Mouse (Mus musculus): ENCODE data around the gene Tmtc4.

DNA sequence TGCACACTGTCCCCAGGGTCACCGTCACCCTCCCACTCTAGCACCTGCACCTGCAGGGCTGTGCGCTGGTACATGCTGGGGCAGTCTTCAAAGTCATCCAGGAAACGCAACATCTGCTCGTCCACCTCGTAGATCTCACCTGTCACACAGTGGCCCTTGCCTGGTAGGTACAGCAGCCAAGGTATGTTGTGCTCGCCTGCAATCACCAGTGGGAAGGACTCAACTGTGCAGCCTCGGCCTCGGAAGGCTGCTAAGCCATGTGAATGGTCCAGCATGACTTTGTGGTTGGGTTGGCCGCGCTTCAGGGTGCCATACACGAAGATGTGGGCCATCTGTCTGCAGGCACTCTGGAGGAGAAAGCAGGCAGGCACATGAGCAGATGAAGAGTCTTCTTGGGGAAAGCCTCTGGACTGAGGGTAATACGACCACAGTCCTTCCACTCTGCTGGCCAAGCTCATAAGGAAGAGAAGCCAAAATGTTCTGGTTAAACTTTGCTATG lies 92.3 kb downstream of the Tmtc4 start:
- TF ChIP-seq CTCF (conservative IDR thresholded peaks at IDR 0.05 in 1 of 2, IDR thresholded peaks at IDR 0.05 in 1 of 2; ENCODE audit: low read depth in 2 of 2, low read length in 2 of 2) (no peak), ZNF384 (IDR thresholded peaks at IDR 0.05; ENCODE audit: low read depth, low read length) (no peak), ZKSCAN1 (IDR thresholded peaks at IDR 0.05; ENCODE audit: borderline replicate concordance, low read depth, low read length) (no peak), USF1 (IDR thresholded peaks at IDR 0.05; ENCODE audit: low read depth, low read length) (no peak), POLR2A (IDR thresholded peaks at IDR 0.05; ENCODE audit: low read depth, low read length) (no peak), TCF12 (IDR thresholded peaks at IDR 0.05; ENCODE audit: low read depth, low read length) (no peak), CHD2 (IDR thresholded peaks at IDR 0.05; ENCODE audit: low read length) (no peak), HCFC1 (IDR thresholded peaks at IDR 0.05; ENCODE audit: low read depth, low read length) (no peak), KAT2A (IDR thresholded peaks at IDR 0.05; ENCODE audit: insufficient replicate concordance, low read length) (no peak), JUND (conservative IDR thresholded peaks at IDR 0.05; ENCODE audit: low read depth, low read length) (no peak)

Data from CH12.LX (cell line).